Mouse (Mus musculus): ENCODE data around the gene Itm2c. TPM values are rescaled to one million over a fixed set of nuclear protein-coding genes. Genes with fewer than 3 reads are reported as not detected.

Gene Itm2c
- polyA plus RNA-seq, 1 experiment from 2014 or later, result 124 TPM

DNA sequence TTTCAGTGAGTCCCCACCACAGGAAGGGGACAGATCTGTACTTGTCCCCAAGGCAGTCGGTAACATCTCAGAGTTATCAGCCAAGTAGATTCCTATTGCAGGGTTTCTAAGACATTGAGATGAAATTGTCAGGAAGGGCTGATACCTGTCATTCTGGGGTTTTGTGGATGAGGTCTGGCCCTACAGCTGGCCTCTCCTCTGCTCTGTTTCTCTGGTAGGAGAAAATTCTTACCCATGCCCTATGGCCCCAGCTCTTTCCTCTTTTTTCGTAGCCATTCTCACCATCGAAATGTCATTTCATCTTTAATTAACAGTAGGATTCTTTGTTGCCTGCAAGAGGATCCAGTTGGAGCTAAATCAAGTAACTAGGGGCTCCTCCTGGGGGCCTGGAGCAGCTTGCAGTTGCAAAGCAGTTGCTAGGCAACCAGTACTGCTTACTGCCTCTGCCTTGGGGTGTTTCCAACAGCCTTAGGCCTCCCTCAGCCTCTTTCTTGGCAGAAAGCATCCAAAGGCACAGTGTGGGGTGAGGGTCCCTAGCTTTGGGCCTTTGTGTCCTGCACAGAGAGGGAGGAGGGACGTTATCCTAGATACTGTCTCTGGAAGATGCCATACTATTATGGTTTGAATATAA, 34.1 kb downstream of the Itm2c start, which contains the start of gene 4933407L21Rik:
Gene 4933407L21Rik (plus strand): TSS at position 427 of the 631 bp plus-strand sequence.
- ATAC-seq (ENCODE audit: low FRiP score) (peak; percentile 92), DNase-seq (ENCODE audit: low spot score) (peak; percentile 79)
- peak within 1 kb of the TSS; percentile 90 for H3K27ac ChIP-seq
- H3K4me2 ChIP-seq (replicated peaks), result 0 out of 2 replicates have a peak within 1 kb of the TSS, but pooled peaks have one; percentile 24
- H3K4me3 ChIP-seq (replicated peaks; ENCODE audit: low read length), result no peak within 1 kb of the TSS
- no peaks in the 10 kb centered on the region for H3K36me3 ChIP-seq (replicated peaks; ENCODE audit: control insufficient read depth, insufficient read depth)
- H3K9me3 ChIP-seq (ENCODE audit: control insufficient read depth, low read length), result no peaks in the 10 kb centered on the region
- no peak within 1 kb of the TSS for H3K9ac ChIP-seq
- WGBS, result 16% methylated on average over 4 of the region's 4 CpGs
- no peaks in the 10 kb centered on the region for H3K27me3 ChIP-seq (ENCODE audit: control insufficient read depth, insufficient read depth, low read length)
- H3K4me1 ChIP-seq (replicated peaks; ENCODE audit: control insufficient read depth, insufficient read depth, low read length), result peaks cover 32% of the 10 kb centered on the region

DNA sequence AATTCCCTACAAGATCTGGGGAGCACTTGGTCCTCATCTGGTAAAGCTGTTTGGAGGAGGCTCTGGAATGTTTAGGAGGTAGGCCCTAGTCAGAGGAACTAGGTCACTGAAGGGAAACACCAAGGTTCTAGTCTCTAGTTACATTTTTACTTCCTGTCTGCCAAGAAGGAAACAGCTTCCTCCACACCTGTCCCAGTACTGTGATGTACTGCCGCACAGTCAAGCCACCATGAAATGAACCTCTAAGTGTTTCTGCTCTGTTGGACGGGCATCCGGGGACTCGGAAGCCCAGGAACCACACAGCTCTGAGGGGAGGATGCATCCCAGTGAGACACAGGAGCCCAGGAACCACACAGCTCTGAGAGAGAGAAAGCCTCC, 34.6 kb downstream of the Itm2c start:
- no peak for DNase-seq (ENCODE audit: low spot score)
- Histone ChIP-seq H3K9ac (no peak overlapping the region), H3K36me3 (replicated peaks; ENCODE audit: control insufficient read depth, insufficient read depth) (no peaks in the 10 kb centered on the region), H3K27ac (peak overlapping the region; percentile 90), H3K27me3 (ENCODE audit: control insufficient read depth, insufficient read depth, low read length) (no peaks in the 10 kb centered on the region), H3K4me1 (replicated peaks; ENCODE audit: control insufficient read depth, insufficient read depth, low read length) (peaks cover 37% of the 10 kb centered on the region), H3K4me2 (replicated peaks) (0 out of 2 replicates have a peak overlapping the region, but pooled peaks have one; percentile 24), H3K9me3 (ENCODE audit: control insufficient read depth, low read length) (no peaks in the 10 kb centered on the region), H3K4me3 (replicated peaks; ENCODE audit: low read length) (no peak overlapping the region)
- ATAC-seq (ENCODE audit: low FRiP score), result peak; percentile 21
- WGBS, result 42% methylated on average over 4 of the region's 4 CpGs

DNA sequence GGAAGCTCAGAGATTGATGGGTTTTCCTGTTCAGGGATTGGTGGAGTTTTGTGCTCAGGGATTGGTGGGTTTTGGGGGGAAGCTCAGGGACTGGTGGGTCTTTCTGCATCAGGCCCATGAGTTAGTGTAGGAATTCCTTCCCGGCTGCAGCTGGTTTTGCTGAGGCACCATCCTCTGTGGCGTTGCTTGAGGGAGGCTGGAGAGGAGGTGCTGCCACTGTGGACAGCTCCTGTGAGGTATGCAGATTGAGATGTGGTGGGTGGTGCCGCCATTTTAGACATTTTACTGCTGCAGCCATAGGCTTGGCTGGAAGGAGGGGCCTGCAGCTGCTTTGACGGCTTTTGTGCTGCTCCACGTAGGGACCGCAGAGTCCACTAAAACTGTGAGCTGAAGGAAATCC, 35.3 kb downstream of the Itm2c start:
- WGBS, result 87% methylated on average over 6 of the region's 6 CpGs
- H3K9ac ChIP-seq, result no peak overlapping the region
- peak overlapping the region; percentile 90; the same call in 1 of the 2 replicates for H3K27ac ChIP-seq
- H3K4me2 ChIP-seq (replicated peaks), result no peak overlapping the region
- H3K36me3 ChIP-seq (replicated peaks; ENCODE audit: control insufficient read depth, insufficient read depth), result no peaks in the 10 kb centered on the region
- no peak for DNase-seq (ENCODE audit: low spot score)
- ATAC-seq (ENCODE audit: low FRiP score), result no peak
- no peaks in the 10 kb centered on the region for H3K27me3 ChIP-seq (ENCODE audit: control insufficient read depth, insufficient read depth, low read length)
- no peak overlapping the region for H3K4me3 ChIP-seq (replicated peaks; ENCODE audit: low read length)
- no peaks in the 10 kb centered on the region for H3K9me3 ChIP-seq (ENCODE audit: control insufficient read depth, low read length)
- peaks cover 44% of the 10 kb centered on the region for H3K4me1 ChIP-seq (replicated peaks; ENCODE audit: control insufficient read depth, insufficient read depth, low read length)

DNA sequence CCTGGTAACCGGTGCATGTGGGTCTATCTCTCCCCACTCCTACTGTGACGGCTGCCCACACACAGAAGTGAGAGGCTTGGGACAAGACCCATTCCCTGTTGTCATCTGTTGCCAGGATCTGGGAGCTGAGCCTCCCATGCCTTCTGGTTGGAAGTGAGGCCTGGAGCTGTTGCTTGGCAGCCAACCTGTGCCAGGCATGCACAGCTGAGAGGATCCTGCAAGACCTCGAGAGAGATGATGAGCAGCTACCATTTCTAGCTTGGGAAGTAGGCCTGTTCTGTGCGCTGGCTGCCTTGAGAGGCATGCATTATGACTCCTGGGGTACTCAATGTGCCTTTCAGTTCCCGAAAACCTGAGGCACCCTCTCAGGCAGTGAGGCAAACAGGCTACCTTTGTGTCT, 37.1 kb downstream of the Itm2c start:
- Histone ChIP-seq H3K4me2 (replicated peaks) (no peak overlapping the region), H3K27ac (peak overlapping the region; percentile 10; the same call in 1 of the 2 replicates), H3K4me1 (replicated peaks; ENCODE audit: control insufficient read depth, insufficient read depth, low read length) (peaks cover 47% of the 10 kb centered on the region), H3K9me3 (ENCODE audit: control insufficient read depth, low read length) (no peaks in the 10 kb centered on the region), H3K4me3 (replicated peaks; ENCODE audit: low read length) (no peak overlapping the region), H3K27me3 (ENCODE audit: control insufficient read depth, insufficient read depth, low read length) (no peaks in the 10 kb centered on the region), H3K36me3 (replicated peaks; ENCODE audit: control insufficient read depth, insufficient read depth) (no peaks in the 10 kb centered on the region), H3K9ac (no peak overlapping the region)
- ATAC-seq (ENCODE audit: low FRiP score) (no peak), DNase-seq (ENCODE audit: low spot score) (no peak)
- 64% methylated on average over 5 of the region's 5 CpGs for WGBS

DNA sequence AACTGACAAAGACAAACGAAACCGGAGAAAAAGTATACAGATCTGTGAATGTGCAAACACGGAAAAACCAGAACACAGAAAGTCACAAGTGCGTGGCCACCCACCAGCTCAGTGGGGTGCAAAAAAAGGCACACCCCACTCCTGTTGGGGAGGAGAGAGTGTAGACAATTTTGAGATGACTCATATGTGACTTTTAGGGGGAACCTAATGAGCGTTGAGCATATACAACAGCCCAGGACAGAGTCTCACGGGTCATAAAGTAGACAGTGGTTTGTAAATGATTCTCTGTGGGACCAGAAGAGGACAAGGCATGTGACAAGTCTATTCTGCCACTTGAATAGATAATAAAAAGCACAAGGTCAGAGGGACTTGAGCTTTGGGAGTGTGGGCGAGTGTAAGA, 39.1 kb downstream of the Itm2c start:
- ATAC-seq (ENCODE audit: low FRiP score) (no peak), DNase-seq (ENCODE audit: low spot score) (no peak)
- Histone ChIP-seq H3K36me3 (replicated peaks; ENCODE audit: control insufficient read depth, insufficient read depth) (no peaks in the 10 kb centered on the region), H3K4me2 (replicated peaks) (peak overlapping the region; percentile 29), H3K27me3 (ENCODE audit: control insufficient read depth, insufficient read depth, low read length) (no peaks in the 10 kb centered on the region), H3K4me3 (replicated peaks; ENCODE audit: low read length) (no peak overlapping the region), H3K27ac (peak overlapping the region; percentile 35; the same call in 1 of the 2 replicates), H3K9ac (peak overlapping the region; percentile 12; the same call in 1 of the 2 replicates), H3K9me3 (ENCODE audit: control insufficient read depth, low read length) (no peaks in the 10 kb centered on the region), H3K4me1 (replicated peaks; ENCODE audit: control insufficient read depth, insufficient read depth, low read length) (peaks cover 38% of the 10 kb centered on the region)
- 12% methylated on average over 7 of the region's 7 CpGs for WGBS

DNA sequence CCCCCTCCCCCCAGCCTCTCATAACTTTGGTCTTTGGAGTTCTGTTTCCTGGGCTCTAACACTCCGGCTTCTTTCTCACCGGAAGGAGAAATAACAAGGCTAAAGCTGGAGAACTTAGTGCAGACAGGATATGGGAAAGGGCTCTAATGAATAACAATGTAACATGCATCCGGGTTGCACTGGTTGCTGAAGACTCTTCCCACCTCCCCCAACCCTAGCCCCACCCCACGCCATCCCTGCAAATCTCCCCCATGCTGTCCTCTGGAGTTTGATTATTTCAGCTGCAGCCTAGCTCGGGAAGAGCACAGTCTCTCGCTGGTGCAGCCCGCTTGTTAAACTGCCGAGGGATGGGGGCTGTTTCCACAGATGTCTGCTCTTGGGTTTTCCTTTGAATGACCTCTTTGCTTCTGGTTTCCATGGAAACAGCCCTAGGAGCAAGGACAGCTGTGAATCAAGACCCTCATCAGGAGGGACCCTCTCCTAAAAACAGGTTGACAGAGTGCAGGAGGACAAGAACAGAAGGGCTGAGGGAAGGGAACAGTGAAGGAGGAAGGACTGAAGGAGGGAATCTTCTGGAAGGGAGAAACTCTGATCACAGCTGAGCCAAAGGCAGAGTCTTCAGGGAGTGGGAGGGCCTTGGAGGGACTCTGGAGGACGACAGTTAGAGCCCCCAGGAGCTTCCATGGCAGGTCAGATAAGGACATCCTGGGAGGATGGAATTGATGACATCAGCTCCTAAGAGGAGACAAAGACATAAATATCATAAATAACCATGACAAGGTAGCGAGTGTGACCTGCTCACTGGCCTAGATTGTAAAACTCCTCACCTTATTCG, 39.8 kb downstream of the Itm2c start:
- 10% methylated on average over 11 of the region's 11 CpGs for WGBS
- peak; percentile 51 for DNase-seq (ENCODE audit: low spot score)
- Histone ChIP-seq H3K4me1 (replicated peaks; ENCODE audit: control insufficient read depth, insufficient read depth, low read length) (peaks cover 32% of the 10 kb centered on the region), H3K4me3 (replicated peaks; ENCODE audit: low read length) (no peak overlapping the region), H3K9ac (peak overlapping the region; percentile 12; the same call in 1 of the 2 replicates), H3K36me3 (replicated peaks; ENCODE audit: control insufficient read depth, insufficient read depth) (no peaks in the 10 kb centered on the region), H3K4me2 (replicated peaks) (peak overlapping the region; percentile 29), H3K27ac (peak overlapping the region; percentile 35), H3K9me3 (ENCODE audit: control insufficient read depth, low read length) (no peaks in the 10 kb centered on the region), H3K27me3 (ENCODE audit: control insufficient read depth, insufficient read depth, low read length) (no peaks in the 10 kb centered on the region)
- peak; percentile 52 for ATAC-seq (ENCODE audit: low FRiP score)

DNA sequence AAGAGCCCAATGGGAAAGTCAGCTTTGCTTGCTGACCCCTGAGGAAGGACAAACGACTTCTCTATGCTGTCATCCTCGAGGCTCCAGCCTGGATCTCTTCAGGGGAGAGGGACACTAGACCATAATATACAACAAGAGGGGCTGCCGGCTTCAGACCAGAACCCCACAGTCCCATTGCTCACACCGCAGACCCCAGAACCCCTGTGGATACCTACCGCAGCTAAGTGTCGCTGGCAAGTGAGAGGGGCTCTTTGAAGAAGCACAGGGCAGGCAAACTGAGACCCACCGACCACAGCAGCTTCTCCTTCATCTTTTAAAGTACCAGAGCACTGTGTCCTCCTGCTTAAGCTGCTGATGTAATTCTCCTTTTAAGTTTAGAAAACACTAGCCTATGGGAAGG, 40.5 kb downstream of the Itm2c start:
- Histone ChIP-seq H3K36me3 (replicated peaks; ENCODE audit: control insufficient read depth, insufficient read depth) (no peaks in the 10 kb centered on the region), H3K4me2 (replicated peaks) (no peak overlapping the region), H3K4me3 (replicated peaks; ENCODE audit: low read length) (no peak overlapping the region), H3K4me1 (replicated peaks; ENCODE audit: control insufficient read depth, insufficient read depth, low read length) (peaks cover 27% of the 10 kb centered on the region), H3K27ac (no peak overlapping the region), H3K9me3 (ENCODE audit: control insufficient read depth, low read length) (no peaks in the 10 kb centered on the region), H3K27me3 (ENCODE audit: control insufficient read depth, insufficient read depth, low read length) (no peaks in the 10 kb centered on the region), H3K9ac (no peak overlapping the region)
- 8% methylated on average over 7 of the region's 7 CpGs for WGBS
- DNase-seq (ENCODE audit: low spot score) (no peak), ATAC-seq (ENCODE audit: low FRiP score) (no peak)

DNA sequence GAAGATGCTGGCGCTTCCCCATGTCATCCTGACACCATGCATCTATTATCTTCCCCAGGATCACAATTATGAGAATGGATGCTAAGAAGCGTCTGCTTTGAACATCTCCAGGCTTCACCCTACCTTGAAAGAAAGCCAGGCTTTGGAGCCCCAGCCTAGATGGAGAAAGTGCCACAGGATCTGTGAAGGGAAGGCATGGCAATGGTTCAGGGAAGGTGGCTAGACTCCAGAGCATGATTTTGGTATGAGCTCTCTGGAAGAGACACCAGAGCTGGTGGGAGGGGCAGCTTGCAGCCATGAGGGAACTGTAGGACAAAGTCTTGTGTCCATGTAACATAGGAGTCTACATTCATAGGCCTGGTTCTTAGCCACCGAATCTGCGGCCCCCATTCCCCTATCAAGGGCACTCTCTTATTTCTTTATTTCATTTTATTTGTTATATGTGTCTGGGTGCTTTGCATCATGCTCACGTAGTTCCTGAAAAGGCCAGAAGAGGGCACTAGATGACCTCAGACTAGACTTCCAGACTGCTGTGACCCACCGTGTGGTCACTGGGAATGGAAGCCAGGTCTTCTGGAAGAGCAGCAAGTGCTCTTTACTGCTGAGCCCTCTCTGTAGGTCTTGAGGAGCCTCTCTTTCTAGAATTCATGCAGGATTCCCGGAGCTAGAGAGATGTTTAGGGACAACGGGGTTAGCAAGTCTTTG, 41.2 kb downstream of the Itm2c start:
- Histone ChIP-seq H3K4me2 (replicated peaks) (no peak overlapping the region), H3K4me1 (replicated peaks; ENCODE audit: control insufficient read depth, insufficient read depth, low read length) (peaks cover 27% of the 10 kb centered on the region), H3K9me3 (ENCODE audit: control insufficient read depth, low read length) (no peaks in the 10 kb centered on the region), H3K27me3 (ENCODE audit: control insufficient read depth, insufficient read depth, low read length) (no peaks in the 10 kb centered on the region), H3K9ac (no peak overlapping the region), H3K36me3 (replicated peaks; ENCODE audit: control insufficient read depth, insufficient read depth) (no peaks in the 10 kb centered on the region), H3K4me3 (replicated peaks; ENCODE audit: low read length) (no peak overlapping the region), H3K27ac (no peak overlapping the region)
- no peak for ATAC-seq (ENCODE audit: low FRiP score)
- DNase-seq (ENCODE audit: low spot score), result no peak
- WGBS, result 53% methylated on average over 8 of the region's 8 CpGs

DNA sequence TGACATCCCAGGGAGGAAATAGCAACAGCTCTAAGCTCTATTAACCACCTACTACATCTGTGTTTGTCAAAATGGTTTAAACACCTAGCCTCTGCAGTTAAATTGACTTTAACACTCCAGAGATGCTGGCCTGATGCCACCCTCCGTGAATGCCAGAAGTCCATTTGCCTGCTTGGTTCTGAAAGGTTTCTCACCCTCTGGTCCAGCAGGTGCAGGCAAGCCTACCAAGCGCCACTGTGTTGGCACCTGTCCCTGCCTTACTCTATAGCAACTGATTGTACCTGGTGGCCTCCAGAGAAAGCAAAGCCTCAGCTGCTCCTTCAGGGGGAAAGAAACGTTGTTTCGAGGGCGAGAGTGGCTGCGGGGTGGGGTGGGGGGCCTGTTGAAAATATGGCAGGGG, 42.2 kb downstream of the Itm2c start:
- H3K27me3 ChIP-seq (ENCODE audit: control insufficient read depth, insufficient read depth, low read length), result no peaks in the 10 kb centered on the region
- WGBS, result 74% methylated on average over 6 of the region's 6 CpGs

More for the DNA sequence above, 42.2 kb downstream of the Itm2c start:
- Histone ChIP-seq H3K4me3 (replicated peaks; ENCODE audit: low read length) (no peak overlapping the region), H3K36me3 (replicated peaks; ENCODE audit: control insufficient read depth, insufficient read depth) (no peaks in the 10 kb centered on the region), H3K9ac (no peak overlapping the region), H3K4me2 (replicated peaks) (no peak overlapping the region), H3K27ac (no peak overlapping the region), H3K9me3 (ENCODE audit: control insufficient read depth, low read length) (no peaks in the 10 kb centered on the region), H3K4me1 (replicated peaks; ENCODE audit: control insufficient read depth, insufficient read depth, low read length) (peaks cover 22% of the 10 kb centered on the region)
- no peak for ATAC-seq (ENCODE audit: low FRiP score)
- no peak for DNase-seq (ENCODE audit: low spot score)

All from hindbrain, embryonic 14.5 days (tissue).